Mouse (Mus musculus): Measurements from ENCODE around the gene Ifit2. TPM values are rescaled to one million over a fixed set of nuclear protein-coding genes. Genes with fewer than 3 reads are reported as not detected.
"Not testable (repeated sequence)": the region's sequence is repeated elsewhere in the genome, so short reads cannot be mapped to it uniquely, and the experiment has no call there.

Ifit2 gene
- polyA plus RNA-seq, 1 experiment from 2014 or later: 4.7 TPM

- Histone ChIP-seq H3K27me3 (ENCODE audit: insufficient read depth, poor library complexity, severe bottlenecking) (no peaks in the 10 kb centered on the region), H3K4me1 (peaks cover 19% of the 10 kb centered on the region), H3K9me3 (no peaks in the 10 kb centered on the region), H3K4me3 (no peak overlapping the region), H3K36me3 (no peaks in the 10 kb centered on the region), H3K27ac (no peak overlapping the region)
- no peak for DNase-seq (ENCODE audit: low spot score)
Measured at GRCm38 (mm10) chr19:34554061-34554460, 3.6 kb downstream of the Ifit2 start.

DNA sequence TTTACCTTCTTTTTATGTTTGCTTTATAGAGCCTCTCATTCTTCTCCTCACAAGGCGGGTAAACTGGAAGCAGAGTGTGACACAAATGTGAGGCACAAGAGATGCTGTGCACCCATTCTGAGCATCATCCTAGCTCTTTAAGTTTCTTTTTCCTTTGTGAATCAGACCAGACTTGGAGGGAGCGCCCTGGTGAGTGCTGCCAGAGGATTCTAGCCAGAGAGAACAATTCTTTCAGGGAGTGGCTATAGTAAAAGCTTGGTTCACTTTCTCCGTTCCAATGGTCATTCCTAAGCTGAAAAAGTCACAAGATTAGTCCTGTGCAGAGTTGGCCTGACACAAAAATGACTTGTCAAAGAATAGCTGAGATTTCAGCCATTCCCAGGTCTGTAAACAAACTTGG is 6.1 kb downstream of the Ifit2 start:
- no peaks in the 10 kb centered on the region for H3K36me3 ChIP-seq
- no peak overlapping the region for H3K4me3 ChIP-seq
- H3K27ac ChIP-seq: 0 out of 2 replicates have a peak overlapping the region, but pooled peaks have one; percentile 29
- 66% methylated on average over 3 of the region's 3 CpGs for WGBS
- no peaks in the 10 kb centered on the region for H3K9me3 ChIP-seq
- no peaks in the 10 kb centered on the region for H3K27me3 ChIP-seq (ENCODE audit: insufficient read depth, poor library complexity, severe bottlenecking)
- peaks cover 24% of the 10 kb centered on the region for H3K4me1 ChIP-seq
- no peak for DNase-seq (ENCODE audit: low spot score)

DNA sequence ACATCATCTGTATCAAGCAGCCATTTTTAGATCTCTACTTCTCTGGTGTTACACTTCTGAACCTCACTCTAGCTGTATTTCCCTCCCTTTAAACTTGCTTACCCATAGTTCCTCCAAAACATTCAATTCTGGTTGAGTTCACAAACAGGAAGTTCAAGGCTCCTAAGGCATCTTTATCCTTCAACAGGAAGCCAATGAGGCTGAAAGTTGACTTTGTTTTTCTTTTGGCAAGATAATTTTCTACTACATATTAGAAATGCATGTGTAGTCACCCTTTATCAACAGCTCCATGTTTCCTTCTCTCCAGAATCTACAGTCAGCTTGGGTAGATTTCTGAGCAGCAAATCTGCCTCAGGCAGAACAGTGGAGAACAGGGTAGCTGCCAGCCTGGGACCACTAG is 12.1 kb downstream of the Ifit2 start:
- no peak overlapping the region for H3K4me3 ChIP-seq
- H3K9me3 ChIP-seq: no peaks in the 10 kb centered on the region
- DNase-seq (ENCODE audit: low spot score): no peak
- no peak overlapping the region for H3K27ac ChIP-seq
- peaks cover 5% of the 10 kb centered on the region; the same call in 1 of the 2 replicates for H3K4me1 ChIP-seq
- H3K36me3 ChIP-seq: no peaks in the 10 kb centered on the region
- H3K27me3 ChIP-seq (ENCODE audit: insufficient read depth, poor library complexity, severe bottlenecking): no peaks in the 10 kb centered on the region

DNA sequence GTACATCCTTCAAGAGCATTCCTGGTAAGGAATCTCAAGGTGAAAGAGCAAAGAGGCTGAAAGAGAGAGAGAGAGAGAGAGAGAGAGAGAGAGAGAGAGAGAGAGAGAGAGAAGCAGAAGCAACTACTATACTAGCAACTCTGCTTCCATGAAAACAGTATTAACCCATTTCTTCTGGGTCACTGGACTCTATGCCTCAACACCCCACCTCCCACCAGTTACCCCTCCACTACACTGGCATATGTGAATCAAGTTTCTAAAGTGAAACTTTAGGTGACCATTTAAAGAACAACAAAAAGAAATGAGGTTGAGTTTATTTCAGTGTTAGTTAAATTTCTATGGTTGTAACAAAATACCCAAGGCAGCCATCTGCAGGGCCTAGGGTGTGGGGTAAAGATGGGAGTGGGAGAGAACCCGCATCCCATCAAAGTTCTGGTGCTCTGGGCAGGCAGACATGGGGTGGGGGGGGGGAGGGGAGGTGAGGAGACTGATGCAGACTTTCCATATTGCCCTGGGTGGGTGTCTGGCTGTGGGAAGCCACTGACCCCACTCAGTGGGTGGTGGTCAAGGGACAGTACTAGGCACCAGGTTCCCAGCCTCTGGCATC is 15.8 kb downstream of the Ifit2 start:
- Histone ChIP-seq H3K27ac (no peak overlapping the region), H3K9me3 (no peaks in the 10 kb centered on the region), H3K4me3 (no peak overlapping the region), H3K4me1 (peaks cover 9% of the 10 kb centered on the region; the same call in 1 of the 2 replicates), H3K36me3 (no peaks in the 10 kb centered on the region), H3K27me3 (ENCODE audit: insufficient read depth, poor library complexity, severe bottlenecking) (no peaks in the 10 kb centered on the region)
- WGBS: 89% methylated on average over 1 of the region's 1 CpGs
- DNase-seq (ENCODE audit: low spot score): no peak

GRCm38 (mm10) chr19:34568988-34569895 is 18.7 kb downstream of the Ifit2 start:
- whole genome bisulfite sequencing: 84% methylated on average over 7 of the region's 7 CpGs
- Histone ChIP-seq H3K36me3 (peaks cover 3% of the 10 kb centered on the region; the same call in 1 of the 2 replicates), H3K27me3 (ENCODE audit: insufficient read depth, poor library complexity, severe bottlenecking) (no peaks in the 10 kb centered on the region), H3K27ac (no peak overlapping the region), H3K9me3 (no peaks in the 10 kb centered on the region), H3K4me3 (no peak overlapping the region), H3K4me1 (peaks cover 9% of the 10 kb centered on the region; the same call in 1 of the 2 replicates)
- no peak for DNase-seq (ENCODE audit: low spot score)

GRCm38 (mm10) chr19:34569896-34570476 is 19.5 kb downstream of the Ifit2 start:
- 63% methylated on average over 4 of the region's 4 CpGs for WGBS
- DNase-seq (ENCODE audit: low spot score): peak; percentile 60
- no peak overlapping the region for H3K27ac ChIP-seq
- H3K36me3 ChIP-seq: peaks cover 3% of the 10 kb centered on the region; the same call in 1 of the 2 replicates
- H3K9me3 ChIP-seq: no peaks in the 10 kb centered on the region
- H3K4me3 ChIP-seq: no peak overlapping the region
- H3K27me3 ChIP-seq (ENCODE audit: insufficient read depth, poor library complexity, severe bottlenecking): no peaks in the 10 kb centered on the region
- H3K4me1 ChIP-seq: peaks cover 9% of the 10 kb centered on the region; the same call in 1 of the 2 replicates

- H3K27me3 ChIP-seq (ENCODE audit: insufficient read depth, poor library complexity, severe bottlenecking): no peaks in the 10 kb centered on the region
- peaks cover 3% of the 10 kb centered on the region; the same call in 1 of the 2 replicates for H3K36me3 ChIP-seq
- 83% methylated on average over 1 of the region's 1 CpGs for WGBS
- no peaks in the 10 kb centered on the region for H3K9me3 ChIP-seq
- H3K4me3 ChIP-seq: no peak overlapping the region
- peaks cover 9% of the 10 kb centered on the region; the same call in 1 of the 2 replicates for H3K4me1 ChIP-seq
- DNase-seq (ENCODE audit: low spot score): peak; percentile 13
- H3K27ac ChIP-seq: no peak overlapping the region
Measured at GRCm38 (mm10) chr19:34571080-34571479, 20.6 kb downstream of the Ifit2 start.

- no peak for DNase-seq (ENCODE audit: low spot score)
- no peaks in the 10 kb centered on the region for H3K9me3 ChIP-seq
Measured at GRCm38 (mm10) chr19:34573650-34574049, 23.2 kb downstream of the Ifit2 start.

GRCm38 (mm10) chr19:34577121-34577520 is 26.6 kb downstream of the Ifit2 start:
- H3K4me1 ChIP-seq: no peaks in the 10 kb centered on the region
- no peak overlapping the region for H3K27ac ChIP-seq
- no peak overlapping the region for H3K4me3 ChIP-seq
- 63% methylated on average over 1 of the region's 1 CpGs for WGBS
- H3K27me3 ChIP-seq (ENCODE audit: insufficient read depth, poor library complexity, severe bottlenecking): no peaks in the 10 kb centered on the region
- H3K9me3 ChIP-seq: no peaks in the 10 kb centered on the region
- H3K36me3 ChIP-seq: peaks cover 3% of the 10 kb centered on the region; the same call in 1 of the 2 replicates
- DNase-seq (ENCODE audit: low spot score): no peak

More at GRCm38 (mm10) chr19:34573650-34574049, 23.2 kb downstream of the Ifit2 start:
- 87% methylated on average over 5 of the region's 5 CpGs for WGBS
- Histone ChIP-seq H3K27ac (no peak overlapping the region), H3K4me3 (no peak overlapping the region), H3K4me1 (peaks cover 9% of the 10 kb centered on the region; the same call in 1 of the 2 replicates), H3K36me3 (peaks cover 3% of the 10 kb centered on the region; the same call in 1 of the 2 replicates), H3K27me3 (ENCODE audit: insufficient read depth, poor library complexity, severe bottlenecking) (no peaks in the 10 kb centered on the region)

DNA sequence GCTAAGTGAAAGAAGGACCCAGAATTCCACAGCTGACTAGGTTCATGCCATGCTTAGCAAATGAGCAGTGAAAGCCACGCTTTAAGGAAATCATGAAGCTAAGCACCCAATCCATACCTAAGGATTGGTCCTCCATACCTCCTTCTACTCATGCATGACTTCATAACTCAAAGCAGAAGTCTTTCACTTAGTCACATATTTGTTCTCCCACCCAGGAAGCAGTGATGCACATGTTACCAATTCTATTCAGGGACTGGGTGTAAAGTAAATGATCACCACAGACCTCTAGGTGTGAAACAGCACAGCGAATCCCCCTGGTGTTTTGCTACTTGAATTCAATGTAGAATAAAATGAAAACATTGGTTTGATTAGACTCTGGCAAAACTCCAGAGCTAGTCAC is 32.2 kb downstream of the Ifit2 start:
- H3K27me3 ChIP-seq (ENCODE audit: insufficient read depth, poor library complexity, severe bottlenecking); H3K4me1 ChIP-seq; H3K36me3 ChIP-seq; H3K4me3 ChIP-seq; H3K27ac ChIP-seq; DNase-seq (ENCODE audit: low spot score); H3K9me3 ChIP-seq: not testable (repeated sequence)
- WGBS: 89% methylated on average over 2 of the region's 2 CpGs

DNA sequence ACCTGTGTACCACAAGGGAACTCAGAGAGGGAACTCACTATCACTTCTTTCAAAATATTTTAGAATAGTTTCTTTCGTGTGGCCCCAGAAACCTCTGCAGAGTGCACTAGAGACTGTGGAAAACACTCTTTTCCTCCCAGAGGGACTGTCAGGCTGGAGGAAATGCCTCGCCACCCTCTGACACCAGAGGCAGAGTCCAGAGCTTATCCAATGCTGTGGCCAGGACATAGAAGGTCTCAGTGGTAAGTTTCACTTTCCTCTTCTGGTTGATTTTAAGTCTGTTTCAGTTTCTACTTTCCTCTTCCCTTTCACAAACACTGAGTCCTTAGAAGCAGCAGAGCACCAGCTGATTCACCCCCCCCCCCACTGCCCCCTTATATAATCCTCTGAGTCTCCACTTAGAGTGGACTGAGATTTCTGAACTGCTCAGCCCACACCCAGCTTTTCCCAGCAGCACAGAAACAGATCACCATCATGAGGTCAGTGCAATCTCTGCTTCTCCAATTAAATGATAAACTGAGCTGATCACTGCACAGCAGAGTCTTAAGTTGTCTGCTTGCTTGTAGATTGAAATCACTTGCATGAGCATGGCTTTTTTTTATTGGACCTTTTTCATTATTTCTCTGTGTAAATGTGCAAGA is 32.8 kb downstream of the Ifit2 start, which contains the start of gene Ifit3:
Gene Ifit3, plus strand, starts transcription at position 406 of the 641 bp plus-strand sequence.
- not testable (repeated sequence) for H3K9me3 ChIP-seq; H3K27me3 ChIP-seq (ENCODE audit: insufficient read depth, poor library complexity, severe bottlenecking); H3K4me3 ChIP-seq; H3K36me3 ChIP-seq; H3K4me1 ChIP-seq; DNase-seq (ENCODE audit: low spot score); H3K27ac ChIP-seq
- 33% methylated on average over 2 of the region's 2 CpGs for WGBS

DNA sequence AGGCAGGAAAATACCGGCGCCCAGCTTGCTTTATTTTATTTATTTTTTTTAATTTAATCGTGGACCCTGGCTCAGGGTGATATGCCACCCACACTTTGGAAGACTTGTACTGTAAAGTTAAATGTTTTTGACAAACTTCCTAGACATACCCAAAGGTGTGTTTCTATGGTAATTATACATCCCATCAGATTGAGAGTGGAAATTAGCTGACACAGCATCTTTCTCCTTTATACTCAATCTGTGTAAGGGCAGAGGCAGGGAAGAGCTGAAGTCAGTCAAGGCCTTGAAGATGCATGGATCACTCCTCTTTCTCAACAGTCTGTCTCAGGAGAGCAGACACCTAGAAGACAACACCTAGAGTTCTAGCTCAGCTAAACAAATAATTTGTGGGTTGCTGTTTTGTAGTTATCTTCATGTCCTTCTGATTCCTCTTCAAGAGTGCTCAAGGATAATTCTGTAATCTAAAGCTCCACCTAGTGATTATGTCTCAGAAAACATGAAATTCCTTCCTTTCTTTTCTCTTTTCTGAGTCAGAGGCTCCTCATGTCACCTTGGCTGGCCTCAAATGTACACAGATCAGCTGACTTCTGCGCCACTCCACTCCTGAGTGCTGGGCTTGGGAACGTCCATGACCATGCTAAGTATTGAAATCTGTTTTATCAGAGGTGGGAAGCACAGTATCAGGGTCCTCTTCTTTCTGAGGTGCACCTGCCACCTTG is 35.4 kb downstream of the Ifit2 start:
- not testable (repeated sequence) for DNase-seq (ENCODE audit: low spot score); H3K27me3 ChIP-seq (ENCODE audit: insufficient read depth, poor library complexity, severe bottlenecking); H3K4me3 ChIP-seq; H3K4me1 ChIP-seq; H3K9me3 ChIP-seq; H3K36me3 ChIP-seq; H3K27ac ChIP-seq
- 62% methylated on average over 5 of the region's 5 CpGs for WGBS

Data from heart, embryonic 10.5 days (tissue).